Mouse (Mus musculus): ENCODE measurements at regions not wholly inside any gene's neighbourhood (a gene's known extent, or its start where the extent isn't known, plus 50 kb on each side); places are given as distances from the start of the nearest gene placed in this dataset.
A peak's percentile ranks its signal among the peaks of the same experiment; 100 is the strongest.

DNA sequence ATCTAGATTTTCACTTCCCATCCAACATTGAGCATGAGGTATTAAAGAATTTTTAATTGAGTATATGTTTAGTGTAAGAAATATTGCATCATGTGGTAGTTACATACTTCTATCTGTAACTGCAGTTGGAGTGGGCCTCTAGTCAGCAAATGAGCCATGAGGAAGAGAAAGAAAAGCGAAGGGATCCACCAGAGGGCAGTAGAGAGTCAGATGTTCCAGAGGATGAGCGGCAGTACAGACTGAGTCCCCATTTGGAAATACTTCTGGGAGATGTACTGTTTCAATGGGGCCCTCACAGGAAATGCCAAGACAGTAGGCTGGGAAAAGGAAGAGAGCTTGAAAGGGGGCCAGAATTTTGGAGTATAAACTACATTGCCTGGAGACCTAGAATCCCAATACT is 221.2 kb downstream of the Myh15 start:
- peak; percentile 80 for DNase-seq (ENCODE audit: low read depth, low spot score)

DNA sequence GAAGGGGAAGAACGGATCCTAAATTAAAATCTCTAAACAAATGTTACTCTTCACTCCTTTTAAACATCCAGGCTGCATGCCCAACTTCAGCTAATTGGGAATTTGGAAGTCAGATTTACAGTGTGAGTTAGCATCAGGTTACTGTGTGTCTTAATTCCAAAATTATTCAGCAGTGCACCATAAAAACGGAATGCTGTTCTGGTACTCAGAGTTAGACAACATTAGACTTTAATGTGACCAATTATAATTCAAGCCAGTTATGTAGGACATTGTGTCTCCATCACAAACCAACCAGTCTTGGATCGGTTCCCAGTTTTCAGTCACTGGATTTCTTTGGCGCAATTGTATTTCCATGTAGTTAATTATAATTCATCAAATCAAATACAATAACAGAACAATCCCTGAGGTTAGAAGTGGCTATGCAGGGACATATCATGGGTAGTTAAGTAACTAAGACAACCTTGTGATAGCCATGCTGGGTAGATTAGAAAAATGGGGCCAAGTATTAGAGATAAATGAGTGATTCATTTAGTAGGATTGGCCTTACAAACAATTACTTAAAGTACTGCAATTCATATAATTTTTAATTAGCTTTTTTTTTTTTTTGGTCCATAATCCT is 230.9 kb downstream of the Myh15 start:
- DNase-seq (ENCODE audit: low read depth, low spot score): no peak

DNA sequence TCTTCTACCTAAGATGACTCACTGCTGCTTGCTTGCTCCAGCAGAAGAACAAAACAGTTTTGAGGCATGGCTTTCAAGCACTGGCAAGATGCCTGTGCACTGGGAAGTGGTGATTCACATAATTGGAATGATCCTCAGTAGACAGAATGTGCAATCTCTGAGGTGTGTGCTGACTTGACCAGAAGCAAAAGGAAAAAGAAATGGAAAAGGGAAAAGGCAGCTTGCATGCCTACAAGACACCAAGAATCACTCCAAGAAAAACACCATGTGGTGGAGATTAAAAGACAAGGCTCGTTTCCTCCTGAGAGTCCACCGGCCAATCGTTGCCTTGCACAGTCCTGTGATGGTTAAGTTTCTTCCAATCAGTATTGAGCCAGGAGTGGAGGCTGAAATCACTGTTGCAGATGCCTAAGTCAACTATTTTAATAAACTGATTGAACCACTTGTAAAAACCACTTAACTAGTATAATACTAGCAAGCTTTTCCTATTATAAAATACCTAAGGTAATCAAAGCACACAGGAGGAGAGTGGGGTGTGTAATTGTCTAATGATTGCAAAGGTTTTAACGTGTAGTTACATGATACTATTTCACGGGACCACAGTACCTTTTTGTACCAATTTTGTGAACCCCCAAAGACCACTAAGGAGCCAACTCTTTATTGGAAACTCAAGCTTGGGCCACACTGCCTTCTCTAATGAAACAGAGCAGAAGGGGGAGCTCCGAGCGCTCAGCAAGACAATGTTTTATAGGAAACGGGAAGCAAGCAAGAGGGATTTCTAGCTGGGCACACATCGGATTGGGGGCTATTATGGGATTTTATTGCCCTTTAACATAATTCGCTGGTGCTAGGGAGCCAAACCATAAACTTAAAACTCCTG is 232.2 kb downstream of the Myh15 start:
- peak; percentile 25 for DNase-seq (ENCODE audit: low read depth, low spot score)

DNA sequence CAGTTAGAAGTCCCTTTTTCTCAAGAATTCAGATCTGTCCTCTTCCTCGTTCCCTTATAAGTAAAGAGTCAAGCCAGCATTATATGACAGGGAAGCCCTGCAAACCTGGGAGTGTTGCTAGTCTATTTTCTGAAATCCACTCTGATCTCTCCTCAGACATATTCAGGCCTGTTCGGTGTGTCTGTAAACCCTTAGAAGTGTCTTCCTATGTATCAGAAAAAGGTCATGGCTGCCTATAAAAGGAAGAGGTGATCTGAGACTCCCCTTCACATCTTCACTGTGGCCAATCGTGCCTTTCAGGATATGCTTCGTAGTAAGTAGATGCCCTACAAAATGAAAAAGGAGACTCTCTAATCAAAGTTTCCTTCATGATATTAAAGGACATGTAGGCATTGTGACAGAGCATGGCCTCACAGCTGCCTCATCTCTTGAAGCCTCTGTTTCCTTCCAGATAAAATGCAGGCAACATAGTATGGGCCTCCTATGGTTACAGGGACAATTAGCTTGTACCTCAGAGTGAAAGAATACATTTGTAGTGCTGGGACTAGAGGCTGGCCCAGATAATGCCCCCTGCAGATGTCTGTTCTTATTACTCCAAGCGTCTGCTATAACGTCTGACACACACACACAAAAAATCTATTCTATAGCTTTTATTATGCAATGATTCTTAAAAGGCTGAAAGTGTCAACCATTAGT is 246.5 kb downstream of the Myh15 start:
- DNase-seq (ENCODE audit: low read depth, low spot score): no peak

DNA sequence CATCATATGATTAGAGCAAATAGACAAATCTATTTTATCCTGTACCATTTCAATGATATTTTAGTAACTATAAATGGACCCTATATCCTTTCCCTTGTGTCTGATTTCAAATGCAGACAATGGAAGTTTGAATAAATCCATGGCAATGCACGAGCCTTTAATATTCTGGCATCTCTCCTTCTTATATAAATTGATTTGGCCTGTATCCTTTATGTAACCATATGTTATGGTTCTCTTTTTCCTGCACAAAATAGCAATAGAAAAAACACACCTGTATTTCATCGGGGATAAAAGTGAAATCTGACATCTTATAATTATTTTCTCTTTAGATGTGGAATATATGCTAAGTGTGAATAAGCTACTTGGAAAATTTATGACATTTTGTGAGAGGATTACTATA is 247.1 kb downstream of the Myh15 start:
- DNase-seq (ENCODE audit: low read depth, low spot score): no peak

DNA sequence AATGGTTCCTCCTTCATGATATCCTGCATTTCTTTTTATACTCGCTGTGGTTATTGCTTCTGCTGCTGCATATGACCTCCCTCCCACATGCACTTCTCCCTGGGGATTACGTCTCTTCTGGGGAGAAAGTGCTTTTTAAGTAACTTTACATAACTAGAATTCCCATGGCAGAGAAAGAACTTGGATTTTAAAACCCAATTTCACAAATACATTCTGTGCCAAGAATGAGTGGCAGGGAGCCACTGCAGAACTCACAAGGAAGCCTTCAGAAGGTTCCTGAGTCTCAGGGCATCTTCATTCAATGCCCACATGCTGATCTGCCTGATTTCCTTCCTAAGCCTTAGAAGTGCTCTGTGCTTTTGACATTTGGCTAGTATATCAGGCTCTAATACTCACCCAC is 259.8 kb downstream of the Myh15 start:
- no peak for DNase-seq (ENCODE audit: low read depth, low spot score)

DNA sequence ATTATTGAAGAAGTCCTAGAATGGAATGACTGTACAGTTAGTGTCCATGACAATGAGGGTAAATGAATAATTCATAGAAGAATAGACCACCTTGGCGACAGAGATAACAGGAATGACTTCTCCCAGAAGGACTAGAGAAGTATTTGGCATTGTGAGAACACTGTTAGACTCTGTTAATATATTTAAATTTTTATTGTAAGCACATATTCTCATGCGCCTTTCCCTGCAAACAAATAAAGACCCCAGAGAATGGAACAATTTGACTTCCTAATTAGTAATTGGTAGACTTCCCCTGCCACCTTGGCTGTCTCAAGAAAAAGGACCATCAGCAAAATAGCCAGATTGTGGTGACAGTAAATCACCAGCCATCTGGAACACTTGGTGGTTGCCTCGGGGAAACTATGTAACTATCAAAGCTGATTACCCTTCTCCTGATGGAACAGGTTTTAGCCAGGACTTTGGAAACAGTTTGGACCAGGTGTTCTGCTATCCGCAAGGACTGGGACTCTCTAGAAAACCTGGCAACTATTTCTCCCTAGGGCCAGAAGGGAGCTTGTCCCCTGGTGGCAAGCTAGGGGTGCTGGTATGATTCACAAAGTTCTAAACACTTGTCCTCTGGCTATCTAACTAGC is 261.9 kb downstream of the Myh15 start:
- DNase-seq (ENCODE audit: low read depth, low spot score): no peak

DNA sequence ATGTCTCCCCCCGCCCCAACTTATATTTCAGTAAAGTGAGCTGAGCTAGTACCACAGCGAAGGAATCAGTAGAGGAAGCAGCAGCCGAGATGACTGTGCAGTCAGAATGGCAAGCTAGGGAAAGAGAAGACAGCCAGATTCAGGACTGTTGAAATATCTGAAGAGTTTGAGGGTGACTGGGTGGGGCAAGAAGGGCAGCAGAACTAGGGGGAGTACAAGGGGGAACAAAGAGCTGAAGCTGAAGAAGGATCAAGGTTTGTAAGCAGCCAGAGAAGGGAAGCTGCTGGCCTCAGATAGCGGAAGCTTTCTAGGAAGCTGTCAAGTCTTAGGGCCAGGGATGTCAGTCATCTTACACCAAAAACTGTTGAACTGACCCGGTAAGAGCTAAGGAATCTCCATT is 262.5 kb downstream of the Myh15 start:
- no peak for DNase-seq (ENCODE audit: low read depth, low spot score)

DNA sequence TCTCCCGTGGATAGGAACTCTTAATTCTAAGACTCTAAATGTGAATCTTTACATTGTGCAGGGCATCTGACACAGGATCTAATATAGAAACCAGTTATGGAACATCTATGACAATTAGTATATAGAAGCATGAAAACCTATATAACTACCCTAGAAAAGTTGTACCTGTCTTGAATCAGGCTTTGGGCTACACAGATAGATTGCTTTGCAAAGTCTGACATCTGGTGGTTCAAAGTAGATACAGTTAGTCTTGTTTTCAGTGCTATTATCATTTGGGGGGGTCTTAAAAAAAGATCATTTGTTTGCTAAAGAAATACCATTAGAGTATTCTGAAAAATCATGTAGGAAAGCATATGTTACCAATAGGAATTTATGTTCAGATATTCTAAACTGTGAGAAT is 264.7 kb downstream of the Myh15 start:
- no peak for DNase-seq (ENCODE audit: low read depth, low spot score)

DNA sequence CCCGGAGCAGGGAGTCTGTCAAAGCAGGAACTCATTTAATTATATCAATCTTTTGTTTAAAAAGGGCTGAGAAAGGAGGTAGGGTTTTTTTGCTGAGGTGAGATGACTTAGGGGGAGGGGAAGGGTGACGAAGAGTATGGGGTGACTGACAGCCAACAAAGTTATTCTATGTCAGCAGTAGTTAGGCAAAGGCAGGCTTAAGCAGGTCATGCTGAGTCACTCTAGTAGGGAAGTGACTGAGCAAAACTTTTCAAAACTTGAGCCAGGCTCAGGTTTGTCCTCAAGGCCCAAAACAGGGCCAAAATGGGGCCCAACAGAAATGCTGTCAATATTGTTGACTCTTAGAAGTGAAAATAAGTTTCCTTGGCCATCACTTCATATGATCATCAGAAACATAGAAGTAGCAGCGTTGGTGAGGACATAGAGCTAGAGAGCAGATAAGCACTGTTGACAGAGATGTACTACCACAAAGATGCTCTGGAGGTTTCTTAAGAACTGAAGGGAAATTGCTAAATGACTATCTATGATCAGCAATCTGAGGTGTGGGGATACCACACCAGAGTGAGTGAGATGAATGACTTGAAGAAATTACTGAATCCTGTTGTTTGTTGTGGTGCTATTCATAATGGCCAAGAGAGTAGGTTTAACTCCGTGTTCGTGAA is 273.6 kb downstream of the Myh15 start:
- no peak for DNase-seq (ENCODE audit: low read depth, low spot score)

DNA sequence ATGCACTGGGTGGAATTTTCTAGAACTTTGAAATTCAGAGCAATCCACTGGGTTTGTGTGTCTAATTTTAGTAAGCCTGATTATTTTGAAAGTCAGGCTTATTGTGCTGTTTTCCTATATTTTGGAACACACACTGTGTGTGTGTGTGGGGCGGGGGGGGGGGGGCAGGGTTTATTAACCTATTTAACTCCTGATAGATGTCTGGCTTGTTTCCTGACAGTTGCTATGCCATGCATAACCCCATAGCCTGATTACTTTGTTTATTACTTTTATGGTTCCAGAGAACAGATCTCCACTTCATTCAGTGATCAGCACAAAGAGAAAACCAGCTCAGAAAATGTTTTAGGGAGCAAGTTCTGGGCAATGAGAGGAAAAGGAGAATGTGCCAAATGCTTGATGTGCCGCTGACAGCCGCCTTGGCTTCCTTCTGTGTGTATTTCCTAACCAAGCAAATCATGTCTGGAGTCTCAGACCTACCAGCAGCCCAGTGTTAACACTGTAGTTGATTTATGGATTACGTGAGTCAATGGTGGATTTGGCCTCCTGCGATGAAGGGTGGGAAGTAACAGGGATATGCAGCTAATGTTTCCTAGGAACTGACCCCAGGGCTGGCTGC is 274.9 kb downstream of the Myh15 start:
- DNase-seq (ENCODE audit: low read depth, low spot score): peak; percentile 34

DNA sequence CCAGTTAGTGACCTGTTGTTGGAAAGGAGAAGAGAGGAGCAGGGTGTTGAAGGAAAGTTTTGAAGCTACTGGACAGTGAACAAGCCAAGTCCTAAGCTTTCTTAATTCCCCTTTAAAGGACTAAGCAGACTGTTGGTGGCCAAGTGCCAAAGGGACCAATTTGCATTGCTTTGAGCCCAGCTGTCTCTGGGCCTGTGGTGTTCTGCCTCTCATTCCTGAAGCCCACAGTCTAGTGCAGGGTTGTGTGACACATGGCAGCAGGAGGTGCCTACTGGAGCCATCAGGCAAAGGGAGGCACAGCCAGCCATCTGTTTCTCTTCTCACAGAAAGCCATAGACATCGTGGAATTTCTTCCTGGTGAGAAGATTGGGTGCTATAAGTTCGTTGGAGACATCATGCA is 278.6 kb downstream of the Myh15 start:
- no peak for DNase-seq (ENCODE audit: low read depth, low spot score)

DNA sequence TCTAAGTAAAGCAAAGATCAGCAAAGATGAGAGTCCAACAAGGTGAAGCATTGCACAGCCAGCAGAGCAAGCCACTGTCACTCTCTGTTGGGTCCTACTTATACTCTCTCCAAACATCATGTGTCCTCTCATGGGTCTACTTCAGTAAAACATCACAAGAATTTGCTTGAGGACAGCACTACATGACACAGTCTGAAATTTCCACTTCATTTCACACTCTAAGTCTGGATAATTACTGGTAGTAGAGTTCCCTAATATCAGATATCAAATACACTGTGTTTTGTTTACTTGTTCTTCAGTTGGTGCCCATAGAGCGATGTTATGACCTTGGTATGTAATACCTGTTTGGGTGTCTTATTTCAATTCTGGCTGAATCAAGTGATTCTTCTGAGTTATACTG is 280.7 kb downstream of the Myh15 start:
- DNase-seq (ENCODE audit: low read depth, low spot score): no peak

DNA sequence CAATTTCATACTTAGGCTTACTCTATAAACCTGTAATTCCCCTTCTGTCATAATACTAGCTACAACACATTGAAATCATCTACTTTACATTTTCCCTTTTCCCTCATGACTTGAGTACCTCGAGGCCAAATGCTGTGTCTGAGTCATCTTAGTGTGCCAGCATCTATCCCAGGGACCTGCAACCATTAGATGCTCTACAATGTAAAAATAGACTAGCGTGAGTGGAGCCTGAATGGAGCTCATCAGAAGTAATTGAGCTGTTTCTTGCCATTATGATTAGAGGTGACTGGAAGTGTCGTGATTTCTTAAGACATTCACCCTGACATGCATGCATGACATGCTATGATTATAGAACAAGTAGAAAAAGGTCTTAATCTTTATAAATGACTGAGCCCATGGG is 301.1 kb downstream of the Myh15 start:
- no peak for DNase-seq (ENCODE audit: low read depth, low spot score)

DNA sequence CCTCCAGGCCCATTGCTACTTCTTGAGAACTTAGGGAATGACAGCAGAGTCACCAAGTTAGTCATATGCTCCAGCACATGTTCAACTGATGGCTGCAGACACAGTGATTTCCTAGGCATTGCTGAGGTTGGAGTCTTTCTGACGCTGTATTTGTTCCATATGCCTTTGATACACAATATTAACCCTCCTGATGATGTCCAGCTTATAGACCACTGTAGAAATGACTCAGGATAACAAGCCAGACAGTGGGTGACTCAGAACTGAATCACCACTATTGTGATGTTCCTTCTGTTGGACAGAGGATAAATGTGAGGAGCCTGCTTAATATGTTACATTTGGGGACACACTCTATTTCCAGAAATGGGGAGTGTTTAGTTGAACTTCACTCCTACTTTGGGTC is 304.4 kb downstream of the Myh15 start:
- no peak for DNase-seq (ENCODE audit: low read depth, low spot score)

DNA sequence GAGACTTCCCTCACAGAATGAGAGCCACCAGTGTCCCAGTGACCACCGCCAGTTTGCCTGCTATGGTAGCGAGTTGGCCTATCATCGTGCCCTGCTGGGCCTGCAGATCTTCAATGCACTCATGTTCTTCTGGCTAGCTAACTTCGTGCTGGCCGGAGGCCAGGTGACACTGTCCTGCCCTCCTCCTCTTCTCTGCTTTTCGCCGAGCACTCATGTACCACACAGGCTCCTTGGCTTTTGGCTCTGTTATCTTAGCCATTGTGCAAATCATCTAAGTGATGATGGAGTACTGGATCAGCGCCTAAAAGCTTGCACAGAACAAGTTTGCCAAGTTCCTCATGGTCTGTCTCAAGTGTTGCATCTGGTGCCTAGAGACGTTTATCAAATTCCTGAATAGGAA is 312.2 kb downstream of the Myh15 start:
- DNase-seq (ENCODE audit: low read depth, low spot score): no peak

DNA sequence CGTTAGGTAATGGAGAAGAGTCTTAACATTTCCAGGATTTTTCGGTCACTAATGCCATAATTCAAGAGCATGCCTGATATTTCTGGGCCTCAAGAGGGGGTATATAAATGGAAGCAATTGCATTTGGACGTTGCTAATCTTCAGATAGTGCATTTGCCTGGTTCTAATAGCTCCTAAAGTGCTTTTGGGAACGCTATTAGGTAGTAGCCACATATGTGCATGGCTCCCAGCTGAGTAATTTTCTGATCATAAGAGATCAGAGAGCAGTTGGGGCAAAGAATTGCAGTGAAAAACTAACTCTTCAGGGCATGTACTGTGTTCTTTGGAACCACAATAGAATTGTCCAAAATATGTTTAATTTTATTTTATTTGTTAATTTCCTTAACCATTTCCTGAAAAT is 317.8 kb downstream of the Myh15 start:
- no peak for DNase-seq (ENCODE audit: low read depth, low spot score)

DNA sequence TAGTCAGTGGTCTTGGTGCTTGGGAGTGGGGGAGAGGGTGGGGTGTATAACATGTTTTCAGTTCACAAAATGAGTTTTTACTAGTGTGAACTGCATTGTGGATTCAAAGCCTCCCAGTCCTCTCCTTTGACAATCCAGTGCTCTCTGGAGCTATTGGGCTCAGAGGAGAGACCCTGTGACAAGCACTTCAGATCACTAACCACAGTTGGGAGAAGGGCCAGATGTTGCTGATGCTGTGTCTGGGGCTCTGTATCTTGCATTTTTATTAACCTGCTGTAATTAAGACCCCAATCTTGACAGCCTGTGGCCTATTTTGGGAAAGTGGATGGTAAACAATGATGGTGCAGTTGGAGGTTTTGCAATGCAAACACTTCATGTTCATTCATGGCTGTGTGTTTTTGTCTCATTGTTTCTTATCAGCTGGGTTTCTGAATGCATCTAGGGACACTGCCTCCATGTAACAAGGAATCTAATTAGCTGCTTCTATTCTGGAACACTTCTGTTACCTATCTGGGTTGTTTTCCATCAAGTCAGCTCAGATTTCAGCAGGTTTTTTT is 320.0 kb upstream of the Ift57 start:
- DNase-seq (ENCODE audit: low read depth, low spot score): no peak

DNA sequence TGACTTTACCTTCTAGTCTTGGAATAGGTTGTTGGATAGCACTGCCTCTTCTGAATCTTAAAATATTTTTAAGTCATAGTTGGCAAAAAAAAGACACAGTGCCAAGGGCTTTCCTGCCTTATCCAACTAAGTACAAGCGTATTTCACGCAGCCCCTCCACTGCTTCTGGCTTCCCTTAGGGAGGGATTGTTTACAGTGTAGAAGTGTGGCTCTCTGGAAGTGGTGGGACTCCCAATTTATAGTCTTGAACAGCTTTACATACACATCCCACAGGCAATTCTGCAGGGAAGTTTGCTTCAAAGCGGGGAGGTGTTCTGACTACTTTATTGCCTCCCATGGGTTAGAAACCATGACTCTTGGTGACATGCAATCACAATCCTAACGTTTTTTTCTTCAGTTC is 310.9 kb upstream of the Ift57 start:
- DNase-seq (ENCODE audit: low read depth, low spot score): peak; percentile 6

DNA sequence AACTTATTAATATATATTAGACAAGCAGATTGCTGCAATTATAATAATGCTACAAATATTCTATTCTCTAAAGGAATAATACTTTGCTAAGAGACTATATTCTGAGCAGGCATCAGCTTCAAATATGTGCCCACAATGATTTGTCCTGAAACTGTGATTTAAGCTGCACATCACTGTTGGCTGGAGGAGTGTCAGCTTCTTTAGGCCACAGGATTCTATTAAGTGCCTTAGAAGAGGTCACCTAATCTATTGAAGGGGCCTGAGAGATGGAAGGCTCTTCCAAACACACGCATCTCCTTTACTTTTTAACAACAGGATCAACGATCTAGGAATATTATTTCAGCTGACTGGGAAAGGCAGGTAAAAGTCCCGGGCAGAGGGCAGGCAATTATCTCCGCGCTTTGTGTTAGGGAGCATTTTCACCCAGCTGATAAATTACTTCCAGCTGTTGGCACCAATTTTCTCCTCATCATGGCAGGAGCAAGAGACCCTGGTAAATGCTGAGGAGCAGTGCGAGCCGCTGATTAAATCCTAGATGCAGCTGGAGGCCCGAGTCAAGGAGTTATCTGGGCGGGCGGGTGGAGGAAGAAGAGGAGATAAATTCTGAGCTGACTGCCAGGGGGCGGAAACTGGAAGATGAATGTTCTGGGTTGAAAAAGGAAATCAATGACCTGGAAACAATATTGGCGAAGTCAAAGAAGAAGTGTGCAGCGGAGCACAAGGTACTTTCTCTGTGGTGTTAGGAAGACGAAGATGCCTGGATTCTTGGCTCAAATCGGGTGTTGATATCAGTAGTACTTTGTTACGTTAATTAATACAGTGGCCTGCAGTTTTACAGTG is 290.9 kb upstream of the Ift57 start:
- peak; percentile 59 for DNase-seq (ENCODE audit: low read depth, low spot score)
